Mouse (Mus musculus): Measurements from ENCODE around the gene Lamp2.

DNA sequence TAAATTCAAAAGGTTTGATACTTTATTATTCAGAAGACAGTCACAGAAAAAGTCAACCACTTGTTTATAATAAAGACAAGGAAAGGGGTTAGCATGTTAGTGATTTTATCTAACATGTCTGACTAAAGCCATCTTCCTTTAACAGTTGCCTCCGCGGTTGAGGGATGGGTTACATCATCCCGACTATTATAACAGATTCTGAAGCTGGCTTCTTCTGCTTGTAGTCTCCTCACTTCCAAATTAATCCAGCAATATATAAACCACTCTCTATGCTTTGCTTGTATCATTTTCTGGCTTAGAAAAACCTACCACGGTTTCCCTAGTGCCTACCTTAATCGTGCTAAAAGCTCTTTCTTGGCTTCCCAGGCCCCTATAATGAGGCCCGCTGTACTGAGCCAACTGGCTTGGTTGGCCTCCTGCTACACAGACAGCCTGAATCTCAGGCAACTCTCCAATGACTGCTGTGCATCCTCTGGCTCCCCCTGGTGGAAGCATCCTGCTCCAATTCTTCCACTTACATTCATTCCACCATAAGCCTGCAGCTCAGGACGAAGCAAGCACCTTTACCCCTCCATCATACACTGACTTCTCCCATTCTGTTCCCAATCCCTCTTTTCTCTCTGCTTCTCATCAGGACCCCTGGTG is 18.0 kb downstream of the Lamp2 start:
- TF ChIP-seq CTCF (IDR thresholded peaks at IDR 0.05; ENCODE audit: insufficient read depth, low read depth, low read length) (0 out of 2 replicates have a peak, but pooled peaks have one; percentile 27), POLR2A (IDR thresholded peaks at IDR 0.05; ENCODE audit: insufficient read depth, low read depth, low read length) (no peak)
